Mouse (Mus musculus): ENCODE measurements around the gene Tsc2. TPM values are rescaled to one million over a fixed set of nuclear protein-coding genes. Genes with fewer than 3 reads are reported as not detected.

The Tsc2 gene
- total and polyA plus RNA-seq, 3 experiments, result 9.1 to 69.8 (median 35.2) TPM

DNA sequence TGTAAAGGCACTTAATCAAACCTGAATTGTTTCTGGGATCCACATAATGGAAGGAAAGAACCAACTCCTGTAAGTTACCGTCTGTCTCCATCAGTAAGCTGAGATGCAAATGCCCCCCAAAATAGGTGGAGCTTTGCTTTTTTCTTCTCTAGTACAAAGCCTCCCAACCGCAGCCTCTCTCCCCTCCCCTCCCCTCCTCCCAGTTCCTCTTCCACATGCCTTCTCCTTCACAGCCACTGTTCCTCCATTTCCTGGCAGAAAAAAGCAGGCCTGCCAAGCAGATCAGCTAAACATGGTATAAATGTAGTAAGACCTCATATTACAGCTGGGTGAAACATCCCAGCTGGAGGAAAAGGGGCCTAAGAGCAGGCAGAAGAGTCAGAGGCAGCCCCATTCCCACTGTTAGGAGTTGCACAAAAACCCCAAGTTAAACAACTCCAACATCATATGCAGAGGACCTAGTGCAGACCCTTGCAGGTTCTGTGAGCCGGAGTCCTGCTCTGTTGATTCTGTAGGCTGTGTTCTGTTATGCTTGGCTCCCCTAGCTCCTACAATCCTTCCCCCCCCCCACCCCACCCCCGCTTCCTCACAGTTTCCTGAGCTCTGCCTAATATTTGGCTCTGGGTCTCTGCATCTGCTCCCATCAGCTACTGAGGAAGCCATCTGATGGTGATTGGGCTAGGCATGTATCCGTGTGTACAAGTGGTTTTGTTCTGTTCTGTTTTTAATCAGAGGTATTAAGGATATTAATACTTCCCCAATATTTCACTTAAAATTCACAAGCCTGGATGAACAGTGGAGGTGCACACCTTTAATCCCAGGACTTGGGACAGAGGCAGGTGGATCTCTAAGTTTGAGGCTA, 48.6 kb downstream of the Tsc2 start (continued):
- TF ChIP-seq EP300 (IDR thresholded peaks at IDR 0.05; ENCODE audit: low read length), result peak; percentile 79
- no peak for TF ChIP-seq PAX5 (IDR thresholded peaks at IDR 0.05; ENCODE audit: low read length)
- TF ChIP-seq CHD2 (IDR thresholded peaks at IDR 0.05; ENCODE audit: low read length), result peak; percentile 45; the same call in 1 of the 2 replicates
- no peak for TF ChIP-seq ELF1 (IDR thresholded peaks at IDR 0.05; ENCODE audit: low read depth, low read length)
- TF ChIP-seq USF1 (IDR thresholded peaks at IDR 0.05; ENCODE audit: low read depth, low read length), result no peak
- no peak; the same call in 1 of the 2 replicates for TF ChIP-seq CHD1 (IDR thresholded peaks at IDR 0.05; ENCODE audit: low read depth, low read length)
- peak; percentile 42 for TF ChIP-seq MEF2A (IDR thresholded peaks at IDR 0.05; ENCODE audit: borderline replicate concordance, low read depth, low read length)
- no peak for TF ChIP-seq ZMIZ1 (IDR thresholded peaks at IDR 0.05; ENCODE audit: low read depth, low read length)
- 0 out of 2 replicates have a peak, but pooled peaks have one; percentile 40 for TF ChIP-seq TCF12 (IDR thresholded peaks at IDR 0.05; ENCODE audit: low read depth, low read length)
- TF ChIP-seq CTCF (conservative IDR thresholded peaks at IDR 0.05 in 1 of 2, IDR thresholded peaks at IDR 0.05 in 1 of 2; ENCODE audit: low read depth in 2 of 2, low read length in 2 of 2), result no peak
- peak; percentile 44; the same call in 1 of the 2 replicates for TF ChIP-seq MYC (IDR thresholded peaks at IDR 0.05; ENCODE audit: low read depth, low read length)
- TF ChIP-seq POLR2AphosphoS2 (IDR thresholded peaks at IDR 0.05; ENCODE audit: low read depth, low read length), result no peak
- TF ChIP-seq SIN3A (IDR thresholded peaks at IDR 0.05; ENCODE audit: low read length), result no peak; the same call in 1 of the 2 replicates
- no peak for TF ChIP-seq RAD21 (IDR thresholded peaks at IDR 0.05; ENCODE audit: low read depth, low read length)
- TF ChIP-seq ETS1 (conservative IDR thresholded peaks at IDR 0.05; ENCODE audit: low read depth, low read length), result no peak
- no peak for TF ChIP-seq UBTF (IDR thresholded peaks at IDR 0.05; ENCODE audit: low read depth, low read length)
- TF ChIP-seq RCOR1 (conservative IDR thresholded peaks at IDR 0.05; ENCODE audit: low read depth, low read length), result no peak
- no peak for TF ChIP-seq GABPA (IDR thresholded peaks at IDR 0.05; ENCODE audit: insufficient replicate concordance, low read depth, low read length)
- TF ChIP-seq IRF4 (IDR thresholded peaks at IDR 0.05; ENCODE audit: low read depth, low read length), result peak; percentile 96
- TF ChIP-seq MAZ (IDR thresholded peaks at IDR 0.05; ENCODE audit: low read depth, low read length), result peak; percentile 90

DNA sequence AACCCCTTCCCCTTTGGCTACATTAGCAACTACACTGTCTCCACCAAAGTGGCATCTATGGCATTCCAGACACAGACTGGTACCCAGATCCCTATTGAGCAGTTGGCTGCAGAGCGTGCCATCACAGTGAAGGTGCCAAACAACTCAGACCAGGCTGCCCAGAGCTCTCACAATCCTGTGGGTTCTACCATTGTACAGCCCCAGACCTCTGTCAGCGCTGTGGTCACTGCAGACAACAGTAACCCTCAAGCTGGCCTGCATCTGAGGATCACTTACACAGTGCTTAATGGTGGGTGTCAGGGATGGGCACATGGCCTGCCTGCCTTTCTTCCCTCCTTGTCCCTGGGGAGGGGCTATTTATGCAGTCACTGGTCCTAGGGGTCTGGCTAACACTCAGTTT, 52.1 kb downstream of the Tsc2 start:
- H3K9ac ChIP-seq (ENCODE audit: insufficient read depth, low read depth), result no peak overlapping the region
- no peak for TF ChIP-seq USF1 (IDR thresholded peaks at IDR 0.05; ENCODE audit: low read depth, low read length)
- TF ChIP-seq KAT2A (IDR thresholded peaks at IDR 0.05; ENCODE audit: insufficient replicate concordance, low read length), result no peak
- TF ChIP-seq GABPA (IDR thresholded peaks at IDR 0.05; ENCODE audit: insufficient replicate concordance, low read depth, low read length), result no peak
- no peak for TF ChIP-seq ZMIZ1 (IDR thresholded peaks at IDR 0.05; ENCODE audit: low read depth, low read length)
- no peak for TF ChIP-seq POLR2AphosphoS2 (IDR thresholded peaks at IDR 0.05; ENCODE audit: low read depth, low read length)
- no peak for TF ChIP-seq NELFE (IDR thresholded peaks at IDR 0.05; ENCODE audit: low read depth, low read length)
- TF ChIP-seq CTCF (conservative IDR thresholded peaks at IDR 0.05 in 1 of 2, IDR thresholded peaks at IDR 0.05 in 1 of 2; ENCODE audit: low read depth in 2 of 2, low read length in 2 of 2), result no peak
- TF ChIP-seq BHLHE40 (IDR thresholded peaks at IDR 0.05; ENCODE audit: low read depth, low read length), result no peak
- TF ChIP-seq SIN3A (IDR thresholded peaks at IDR 0.05; ENCODE audit: low read length), result no peak
- no peak for TF ChIP-seq CHD2 (IDR thresholded peaks at IDR 0.05; ENCODE audit: low read length)
- TF ChIP-seq NRF1 (IDR thresholded peaks at IDR 0.05; ENCODE audit: low read depth, low read length), result no peak
- TF ChIP-seq MXI1 (IDR thresholded peaks at IDR 0.05; ENCODE audit: low read depth, low read length), result no peak
- TF ChIP-seq JUND (conservative IDR thresholded peaks at IDR 0.05; ENCODE audit: low read depth, low read length), result no peak
- TF ChIP-seq MAFK (IDR thresholded peaks at IDR 0.05; ENCODE audit: insufficient replicate concordance, low read length), result no peak
- H3K36me3 ChIP-seq (replicated peaks in 1 of 2; ENCODE audit: control insufficient read depth in 1 of 2, insufficient read depth in 1 of 2, low read length in 1 of 2), result peaks cover 50 to 66% of the 10 kb centered on the region in 2 experiments
- dilution Hi-C loops (cut with MboI; ENCODE audit: extremely low pct_ligation_motif_present, extremely low pct_unique_long_range_greater_than_20kb, low sequenced_read_pairs) (no loop called here), in situ Hi-C loops (cut with MboI; ENCODE audit: low pct_ligation_motif_present, low pct_unique_long_range_greater_than_20kb, low sequenced_read_pairs) (no loop called here)
- DNase-seq (ENCODE audit: extremely low read depth), result no peak
- H3K9me3 ChIP-seq (replicated peaks; ENCODE audit: low read length), result no peaks in the 10 kb centered on the region
- no peak overlapping the region for H3K27ac ChIP-seq (ENCODE audit: insufficient read depth, low read depth)
- H3K79me2 ChIP-seq (replicated peaks; ENCODE audit: control insufficient read depth, extremely low read depth, insufficient read depth, poor library complexity, severe bottlenecking), result no peaks in the 10 kb centered on the region
- no peak overlapping the region for H3K4me3 ChIP-seq (replicated peaks in 1 of 3; ENCODE audit: low read depth in 2 of 3, low read length in 2 of 3, poor library complexity in 1 of 3)
- no peaks in the 10 kb centered on the region for H3K27me3 ChIP-seq (replicated peaks)
- peaks cover 6 to 77% of the 10 kb centered on the region in 2 experiments for H3K4me1 ChIP-seq (ENCODE audit: control insufficient read depth in 1 of 2, insufficient read depth in 2 of 2)
- H3K4me2 ChIP-seq (ENCODE audit: insufficient read depth, low read depth, poor library complexity, severe bottlenecking), result no peak overlapping the region
